Mouse (Mus musculus) limb, embryonic 15.5 days (tissue): ENCODE results near the gene Zcchc17. TPM values are rescaled to one million over a fixed set of nuclear protein-coding genes. Genes with fewer than 3 reads are reported as not detected.

Experiments
- ATAC-seq: fragments of 200-750 bp; cut with Nextera tagmentation; 2 replicates; pipeline ENCODE4 v1.8.0; 2017; ENCODE audit warnings: low read depth, moderate TSS enrichment; ENCODE audit not compliant: insufficient number of reproducible peaks, low FRiP score, low TSS enrichment
- H3K27ac ChIP-seq: fragments of 300-500 bp; sonication (generic); 2 replicates; pipeline ENCODE4 v1.5.1; 2015; ENCODE audit warnings: moderate library complexity, mild to moderate bottlenecking, inconsistent platforms
- H3K27me3 ChIP-seq: fragments of 300-500 bp; sonication (generic); 2 replicates; pipeline ENCODE4 v1.6.1; 2015; ENCODE audit warnings: inconsistent platforms
- H3K36me3 ChIP-seq: fragments of 300-500 bp; sonication (generic); 2 replicates; pipeline ENCODE4 v1.6.1; 2015; ENCODE audit warnings: inconsistent platforms
- H3K4me1 ChIP-seq: fragments of 300-500 bp; sonication (generic); 2 replicates; pipeline ENCODE4 v1.6.1; 2015; ENCODE audit warnings: inconsistent platforms
- H3K4me2 ChIP-seq: fragments of 300-500 bp; sonication (generic); 2 replicates; pipeline ENCODE4 v1.6.1; 2015; ENCODE audit warnings: mild to moderate bottlenecking, inconsistent platforms
- H3K4me3 ChIP-seq: fragments of 300-500 bp; sonication (generic); 2 replicates; pipeline ENCODE4 v1.5.1; 2015; ENCODE audit warnings: mild to moderate bottlenecking, inconsistent platforms
- H3K9ac ChIP-seq: fragments of 300-500 bp; sonication (generic); 2 replicates; pipeline ENCODE4 v1.6.1; 2015; ENCODE audit warnings: inconsistent platforms
- H3K9me3 ChIP-seq: fragments of 300-500 bp; sonication (generic); 2 replicates; pipeline ENCODE4 v1.6.1; 2016; ENCODE audit warnings: inconsistent platforms
- WGBS: fragments of 180-500 bp; shearing (Covaris S2); methylation state at CpG from one replicate; pipeline ENCODE4 v1.1.7; 2015; 5-methylcytosine and 5-hydroxymethylcytosine counted together
- polyA plus RNA-seq: library from polyadenylated mRNA; unstranded; fragments of >200 nt; fragmentation: Nextera tagmentation; extraction: Ambion mirVana; gene quantifications from 2 replicates; pipeline ENCODE4 v1.2.1, GENCODE M21; 2015

The Zcchc17 gene
- polyA plus RNA-seq, result 66.0 and 74.8 TPM in 2 replicates

DNA sequence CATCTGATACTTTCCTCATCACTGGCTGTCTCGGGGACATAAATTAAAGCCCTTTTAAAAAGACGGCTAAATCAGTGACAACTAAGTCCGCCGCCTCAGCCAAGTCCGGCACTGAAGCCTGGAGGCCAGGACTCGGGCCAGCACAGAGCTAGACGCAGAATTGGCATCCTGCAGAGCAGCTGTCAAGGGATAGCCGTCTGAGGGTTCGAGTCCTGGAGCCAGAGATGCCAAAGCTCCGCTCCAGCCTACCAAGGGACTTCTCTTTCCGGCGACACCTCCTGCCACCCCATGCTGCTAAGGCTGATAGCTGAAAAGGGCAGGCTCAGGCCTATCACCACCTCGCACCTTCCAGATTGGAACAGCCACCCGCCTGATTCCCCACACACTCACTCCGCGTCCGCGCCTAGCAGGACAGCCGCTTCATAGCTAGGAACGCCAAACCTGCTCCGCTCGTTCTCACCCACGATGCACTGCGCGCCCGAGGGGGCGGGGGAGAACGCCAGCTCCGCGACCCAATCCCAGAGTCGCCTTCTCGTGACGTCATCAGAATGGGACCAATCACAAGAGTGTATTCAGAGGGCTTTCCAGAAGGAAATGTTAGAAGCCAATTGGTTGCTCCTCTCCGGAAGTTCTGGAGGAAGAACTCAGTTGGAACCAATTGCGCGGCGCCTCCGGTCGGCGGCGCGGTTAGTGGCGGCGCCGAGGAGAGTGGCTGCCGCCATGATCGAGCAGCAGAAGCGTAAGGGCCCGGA lies at the start of gene Zcchc17, which contains the start of gene Snrnp40:
Gene Zcchc17, minus strand, starts transcription at position 458 of the 752 bp plus-strand sequence.
Gene Snrnp40, plus strand, starts transcription at position 647 of the 752 bp plus-strand sequence.
- ATAC-seq, result peak; percentile 99
- Histone ChIP-seq H3K27me3 (no peaks in the 10 kb centered on the region), H3K4me2 (peak within 1 kb of the TSS; percentile 78), H3K36me3 (peaks cover 37% of the 10 kb centered on the region), H3K4me1 (peaks cover 22% of the 10 kb centered on the region), H3K9ac (peak within 1 kb of the TSS; percentile 95), H3K4me3 (peak within 1 kb of the TSS; percentile 98), H3K27ac (peak within 1 kb of the TSS; percentile 87), H3K9me3 (no peaks in the 10 kb centered on the region)
- WGBS, result under 1% methylated on average over 49 of the region's 49 CpGs

DNA sequence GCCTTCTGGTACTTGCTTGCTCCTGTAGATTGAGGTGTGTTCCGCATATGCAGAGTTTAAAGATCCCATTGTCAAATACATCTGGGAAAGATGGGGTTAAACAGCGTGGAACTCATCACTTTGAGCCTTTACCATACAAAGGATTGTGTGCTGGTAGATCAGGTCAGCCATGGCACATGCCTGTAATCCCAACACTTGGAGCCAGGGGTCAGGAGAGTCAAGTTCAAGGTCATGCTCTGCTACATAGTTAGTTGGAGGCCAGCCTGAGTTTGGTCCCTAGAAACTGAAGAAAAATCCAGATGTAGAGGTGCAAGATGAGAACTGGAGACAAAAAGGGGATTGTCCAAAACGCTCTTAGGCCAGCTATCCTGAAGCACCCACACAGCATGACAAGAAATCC lies 31.5 kb upstream of the Zcchc17 start:
- Histone ChIP-seq H3K9me3 (no peaks in the 10 kb centered on the region), H3K4me3 (no peak overlapping the region), H3K4me1 (no peaks in the 10 kb centered on the region), H3K27ac (no peak overlapping the region), H3K36me3 (peaks cover 43% of the 10 kb centered on the region), H3K4me2 (no peak overlapping the region), H3K27me3 (no peaks in the 10 kb centered on the region), H3K9ac (no peak overlapping the region)
- ATAC-seq, result no peak
- WGBS, result 70% methylated on average over 3 of the region's 3 CpGs

DNA sequence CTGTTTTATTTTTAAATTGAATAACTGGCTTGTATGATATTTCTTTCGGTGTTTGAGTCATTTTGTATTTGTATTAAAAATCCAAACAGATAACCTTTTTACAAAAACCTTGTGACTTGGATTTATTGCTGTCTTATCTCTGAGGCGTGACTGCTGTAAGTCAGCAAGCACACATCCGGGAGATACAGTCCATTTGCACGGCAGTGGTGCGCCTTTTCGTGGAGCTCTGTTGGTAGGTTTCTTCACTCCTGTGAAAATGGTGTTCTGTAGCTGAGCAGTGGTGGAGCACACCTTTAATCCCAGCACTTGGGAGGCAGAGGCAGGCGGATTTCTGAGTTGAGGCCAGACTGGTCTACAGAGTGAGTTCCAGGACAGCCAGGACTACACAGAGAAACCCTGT lies 30.2 kb upstream of the Zcchc17 start:
- Histone ChIP-seq H3K4me2 (no peak overlapping the region), H3K4me1 (no peaks in the 10 kb centered on the region), H3K27me3 (no peaks in the 10 kb centered on the region), H3K9ac (no peak overlapping the region), H3K27ac (no peak overlapping the region), H3K9me3 (no peaks in the 10 kb centered on the region), H3K36me3 (peaks cover 53% of the 10 kb centered on the region), H3K4me3 (no peak overlapping the region)
- 93% methylated on average over 7 of the region's 7 CpGs for WGBS
- no peak for ATAC-seq

DNA sequence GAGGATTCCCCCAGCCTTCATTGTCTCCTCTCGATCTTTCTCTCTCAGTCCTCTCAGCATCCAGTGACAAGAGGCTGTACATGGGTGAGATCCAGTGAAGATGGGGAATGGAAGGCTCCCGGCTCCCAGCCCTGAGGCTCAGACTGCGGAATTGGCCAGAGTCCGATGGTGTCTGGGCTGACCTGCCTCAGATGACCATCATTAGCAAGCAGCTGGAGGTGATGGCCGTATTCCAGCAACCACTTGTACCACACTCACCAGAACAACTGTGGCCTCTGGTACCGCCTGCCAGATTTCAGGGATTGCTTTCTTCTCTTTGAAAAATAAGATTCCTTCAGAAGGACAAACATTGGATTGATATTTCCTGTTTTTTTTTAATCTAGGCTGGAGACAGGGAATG lies 29.8 kb upstream of the Zcchc17 start:
- WGBS, result 87% methylated on average over 6 of the region's 6 CpGs
- Histone ChIP-seq H3K9me3 (no peaks in the 10 kb centered on the region), H3K4me3 (no peak overlapping the region), H3K36me3 (peaks cover 57% of the 10 kb centered on the region), H3K4me1 (no peaks in the 10 kb centered on the region), H3K27me3 (no peaks in the 10 kb centered on the region), H3K9ac (no peak overlapping the region), H3K4me2 (no peak overlapping the region), H3K27ac (no peak overlapping the region)
- ATAC-seq, result no peak

- no peak for ATAC-seq
- no peaks in the 10 kb centered on the region for H3K9me3 ChIP-seq
- no peaks in the 10 kb centered on the region for H3K4me1 ChIP-seq
- H3K4me2 ChIP-seq, result no peak overlapping the region
- no peak overlapping the region for H3K9ac ChIP-seq
- WGBS, result 84% methylated on average over 3 of the region's 3 CpGs
- H3K36me3 ChIP-seq, result peaks cover 77% of the 10 kb centered on the region
- H3K27me3 ChIP-seq, result no peaks in the 10 kb centered on the region
- no peak overlapping the region for H3K27ac ChIP-seq
- no peak overlapping the region for H3K4me3 ChIP-seq
Observed at GRCm38 (mm10) chr4:130387256-130387655, 27.5 kb upstream of the Zcchc17 start.

- no peak for ATAC-seq
- Histone ChIP-seq H3K4me3 (no peak overlapping the region), H3K4me1 (no peaks in the 10 kb centered on the region), H3K36me3 (peaks cover 85% of the 10 kb centered on the region), H3K9me3 (no peaks in the 10 kb centered on the region), H3K27ac (no peak overlapping the region), H3K27me3 (no peaks in the 10 kb centered on the region), H3K9ac (no peak overlapping the region), H3K4me2 (no peak overlapping the region)
- WGBS, result 84% methylated on average over 2 of the region's 2 CpGs
Observed at GRCm38 (mm10) chr4:130380418-130380817, 20.7 kb upstream of the Zcchc17 start.

GRCm38 (mm10) chr4:130379181-130379580 lies 19.4 kb upstream of the Zcchc17 start:
- Histone ChIP-seq H3K9ac (no peak overlapping the region), H3K4me2 (no peak overlapping the region), H3K4me1 (no peaks in the 10 kb centered on the region), H3K36me3 (peaks cover 86% of the 10 kb centered on the region), H3K27me3 (no peaks in the 10 kb centered on the region), H3K9me3 (no peaks in the 10 kb centered on the region), H3K4me3 (no peak overlapping the region), H3K27ac (no peak overlapping the region)
- ATAC-seq, result no peak
- WGBS, result 97% methylated on average over 2 of the region's 2 CpGs

DNA sequence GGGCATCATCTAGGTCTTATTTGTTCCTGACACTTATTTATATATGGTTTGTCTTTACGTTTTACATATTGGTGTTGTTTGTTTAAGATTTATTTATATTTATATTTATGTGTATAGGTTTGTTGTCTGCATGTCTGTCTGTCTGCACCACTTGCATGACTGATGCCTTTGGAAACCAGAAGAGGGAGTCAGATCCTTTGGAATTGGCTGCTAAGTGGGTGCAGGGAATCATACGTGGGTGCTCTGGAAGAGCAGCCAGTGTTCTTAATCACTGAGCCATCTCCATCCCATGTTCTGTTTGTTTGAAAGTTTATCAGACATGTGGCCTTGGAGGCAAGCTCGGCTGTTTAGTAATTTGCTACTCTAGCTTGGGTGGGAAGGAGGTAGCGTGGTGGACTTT lies 17.8 kb upstream of the Zcchc17 start:
- Histone ChIP-seq H3K36me3 (peaks cover 85% of the 10 kb centered on the region), H3K4me3 (no peak overlapping the region), H3K27me3 (no peaks in the 10 kb centered on the region), H3K4me1 (no peaks in the 10 kb centered on the region), H3K4me2 (no peak overlapping the region), H3K9me3 (no peaks in the 10 kb centered on the region), H3K9ac (no peak overlapping the region), H3K27ac (no peak overlapping the region)
- no peak for ATAC-seq
- WGBS, result 90% methylated on average over 4 of the region's 4 CpGs

GRCm38 (mm10) chr4:130376675-130377074 lies 16.9 kb upstream of the Zcchc17 start:
- Histone ChIP-seq H3K9ac (no peak overlapping the region), H3K4me2 (no peak overlapping the region), H3K4me1 (no peaks in the 10 kb centered on the region), H3K27ac (no peak overlapping the region), H3K27me3 (no peaks in the 10 kb centered on the region), H3K9me3 (no peaks in the 10 kb centered on the region), H3K4me3 (no peak overlapping the region), H3K36me3 (peaks cover 87% of the 10 kb centered on the region)
- WGBS, result 90% methylated on average over 4 of the region's 4 CpGs
- ATAC-seq, result no peak

- peak overlapping the region; percentile 98 for H3K4me3 ChIP-seq
- WGBS, result 0% methylated on average over 19 of the region's 19 CpGs
- no peaks in the 10 kb centered on the region for H3K27me3 ChIP-seq
- H3K9ac ChIP-seq, result peak overlapping the region; percentile 95
- peak overlapping the region; percentile 58 for H3K4me2 ChIP-seq
- H3K4me1 ChIP-seq, result peaks cover 22% of the 10 kb centered on the region
- peak; percentile 11; the same call in 1 of the 2 replicates for ATAC-seq
- no peaks in the 10 kb centered on the region for H3K9me3 ChIP-seq
- peak overlapping the region; percentile 82 for H3K27ac ChIP-seq
- H3K36me3 ChIP-seq, result peaks cover 39% of the 10 kb centered on the region
Observed at GRCm38 (mm10) chr4:130360238-130360590, 471 bp upstream of the Zcchc17 start.

- Histone ChIP-seq H3K4me1 (peaks cover 22% of the 10 kb centered on the region), H3K9me3 (no peaks in the 10 kb centered on the region), H3K4me2 (no peak overlapping the region), H3K9ac (no peak overlapping the region), H3K4me3 (no peak overlapping the region), H3K36me3 (peaks cover 37% of the 10 kb centered on the region), H3K27ac (no peak overlapping the region), H3K27me3 (no peaks in the 10 kb centered on the region)
- no peak for ATAC-seq
Observed at GRCm38 (mm10) chr4:130357946-130358345, 1.8 kb downstream of the Zcchc17 start.

GRCm38 (mm10) chr4:130352588-130352987 lies 7.2 kb downstream of the Zcchc17 start:
- Histone ChIP-seq H3K9ac (no peak overlapping the region), H3K27ac (no peak overlapping the region), H3K4me1 (no peaks in the 10 kb centered on the region), H3K36me3 (peaks cover 76% of the 10 kb centered on the region), H3K9me3 (no peaks in the 10 kb centered on the region), H3K27me3 (no peaks in the 10 kb centered on the region), H3K4me3 (no peak overlapping the region), H3K4me2 (no peak overlapping the region)
- 84% methylated on average over 7 of the region's 7 CpGs for WGBS
- no peak for ATAC-seq
